In genomic region chr10:24437177-24437576, GRCm38 (mm10) we compare ENCODE assay signal across 15 mouse cellular contexts.
DNase-seq lines count a peak whose midpoint lies in the region; ATAC-seq and TF ChIP-seq lines count a peak whose summit lies in the region.
"Had no signal": no experiment of that assay in that cellular context is flagged by ENCODE, and none has a peak within 500 bp of the region (broad histone marks: within the 10 kb centered on the region; RNA-seq: fewer than 3 reads in every experiment).

No protein-coding gene starts in this region.

- no peak for TF ChIP-seq CTCF in forebrain, postnatal 0 days (IDR thresholded peaks at IDR 0.05; ENCODE audit: low read depth)

- 71% methylated on average over 2 of the region's 2 CpGs for WGBS in hindbrain, embryonic 14.5 days
- 78% methylated on average over 2 of the region's 2 CpGs for WGBS in hindbrain, embryonic 11.5 days
- WGBS in forebrain, postnatal 0 days = 42% methylated on average over 2 of the region's 2 CpGs

- H3K9ac ChIP-seq in hindbrain, embryonic 14.5 days = no peak overlapping the region
- H3K9ac ChIP-seq in hindbrain, embryonic 11.5 days (ENCODE audit: low read depth, low read length) = no peak overlapping the region
- no peak overlapping the region for H3K9ac ChIP-seq in forebrain, postnatal 0 days
- H3K9ac ChIP-seq: liver, embryonic 15.5 days had no signal

- H3K27ac ChIP-seq in hindbrain, embryonic 14.5 days = no peak overlapping the region
- H3K27ac ChIP-seq in hindbrain, embryonic 11.5 days (ENCODE audit: low read depth, low read length) = no peak overlapping the region
- no peak overlapping the region for H3K27ac ChIP-seq in forebrain, postnatal 0 days (ENCODE audit: low read depth, low read length)
- H3K27ac ChIP-seq: heart, embryonic 10.5 days; liver, embryonic 15.5 days had no signal

- peak; percentile 64; the same call in 1 of the 2 replicates for ATAC-seq in hindbrain, embryonic 14.5 days (ENCODE audit: low FRiP score)
- no peak for ATAC-seq in hindbrain, embryonic 11.5 days (ENCODE audit: low FRiP score)
- ATAC-seq in forebrain, postnatal 0 days = peak; percentile 62
- no peak for ATAC-seq in activated CD4-positive, CD25-positive, alpha-beta regulatory T cell, adult 4 months
- ATAC-seq: Patski had no signal

- no peaks in the 10 kb centered on the region for H3K4me1 ChIP-seq in hindbrain, embryonic 14.5 days (replicated peaks; ENCODE audit: control insufficient read depth, insufficient read depth, low read length)
- H3K4me1 ChIP-seq in hindbrain, embryonic 11.5 days (replicated peaks; ENCODE audit: control insufficient read depth, insufficient read depth, low read length) = no peaks in the 10 kb centered on the region
- no peaks in the 10 kb centered on the region for H3K4me1 ChIP-seq in forebrain, postnatal 0 days (ENCODE audit: insufficient read depth)
- H3K4me1 ChIP-seq: heart, embryonic 10.5 days; liver, embryonic 15.5 days had no signal

- no peaks in the 10 kb centered on the region for H3K9me3 ChIP-seq in hindbrain, embryonic 14.5 days (ENCODE audit: control insufficient read depth, low read length)
- H3K9me3 ChIP-seq in hindbrain, embryonic 11.5 days (ENCODE audit: control insufficient read depth, low read length) = no peaks in the 10 kb centered on the region
- no peaks in the 10 kb centered on the region for H3K9me3 ChIP-seq in forebrain, postnatal 0 days (ENCODE audit: low read length)
- H3K9me3 ChIP-seq: heart, embryonic 10.5 days had no signal

- H3K27me3 ChIP-seq in hindbrain, embryonic 14.5 days (ENCODE audit: control insufficient read depth, insufficient read depth, low read length) = no peaks in the 10 kb centered on the region
- no peaks in the 10 kb centered on the region for H3K27me3 ChIP-seq in hindbrain, embryonic 11.5 days (ENCODE audit: control insufficient read depth, insufficient read depth, low read length)
- no peaks in the 10 kb centered on the region for H3K27me3 ChIP-seq in forebrain, postnatal 0 days (ENCODE audit: insufficient read depth, low read length)
- H3K27me3 ChIP-seq: CH12.LX; liver, embryonic 15.5 days; Patski had no signal

- DNase-seq in hindbrain, embryonic 14.5 days (ENCODE audit: low spot score) = no peak
- DNase-seq in hindbrain, embryonic 11.5 days (ENCODE audit: low spot score) = no peak
- DNase-seq in retina, postnatal 1 day = peak; percentile 7
- DNase-seq in retina, embryonic 14.5 days (ENCODE audit: low spot score) = no peak
- no peak for DNase-seq in forebrain, postnatal 0 days
- peak; percentile 11 to 30 for DNase-seq in right cerebral cortex, postnatal 36 days (ENCODE audit: low spot score in 2 of 2)
- DNase-seq in heart, adult 11 months = no peak
- DNase-seq: adrenal gland, postnatal 14 days; kidney, adult 8-10 months; lung, postnatal 4 days had no signal

- H3K36me3 ChIP-seq in hindbrain, embryonic 14.5 days (replicated peaks; ENCODE audit: control insufficient read depth, insufficient read depth) = no peaks in the 10 kb centered on the region
- H3K36me3 ChIP-seq in hindbrain, embryonic 11.5 days (ENCODE audit: control insufficient read depth, insufficient read depth, low read length) = no peaks in the 10 kb centered on the region
- no peaks in the 10 kb centered on the region for H3K36me3 ChIP-seq in forebrain, postnatal 0 days (ENCODE audit: insufficient read depth)
- H3K36me3 ChIP-seq: heart, embryonic 10.5 days; liver, embryonic 15.5 days had no signal

- H3K4me3 ChIP-seq in hindbrain, embryonic 14.5 days (replicated peaks; ENCODE audit: low read length) = no peak overlapping the region
- H3K4me3 ChIP-seq in hindbrain, embryonic 11.5 days (ENCODE audit: low read depth, low read length) = no peak overlapping the region
- no peak overlapping the region for H3K4me3 ChIP-seq in forebrain, postnatal 0 days (ENCODE audit: low read depth, low read length)
- H3K4me3 ChIP-seq: heart, embryonic 10.5 days; liver, embryonic 15.5 days had no signal

- no peak overlapping the region for H3K4me2 ChIP-seq in hindbrain, embryonic 14.5 days (replicated peaks)
- no peak overlapping the region for H3K4me2 ChIP-seq in hindbrain, embryonic 11.5 days (replicated peaks; ENCODE audit: low read depth, low read length)
- no peak overlapping the region for H3K4me2 ChIP-seq in forebrain, postnatal 0 days (ENCODE audit: low read depth)
- H3K4me2 ChIP-seq: liver, embryonic 15.5 days had no signal

Comparison
In these comparisons a context has a peak if more than half of its experiments do, and no peak if none do; other contexts are left out.
1. ATAC-seq: peak in hindbrain, embryonic 14.5 days (single experiment) and forebrain, postnatal 0 days (single experiment); none in hindbrain, embryonic 11.5 days (single experiment) and activated CD4-positive, CD25-positive, alpha-beta regulatory T cell, adult 4 months (single experiment).
2. DNase-seq: peak in retina, postnatal 1 day (single experiment) and right cerebral cortex, postnatal 36 days (2 of 2); none in hindbrain, embryonic 14.5 days (single experiment), hindbrain, embryonic 11.5 days (single experiment), retina, embryonic 14.5 days (single experiment), forebrain, postnatal 0 days (single experiment) and heart, adult 11 months (single experiment).